In genomic region chr11:98681786-98682745, GRCm38 (mm10) we compare ENCODE assay signal across 8 mouse cellular contexts. TPM values are rescaled to one million over a fixed set of nuclear protein-coding genes. Genes with fewer than 3 reads are reported as not detected.
DNase-seq lines count a peak whose midpoint lies in the region; ATAC-seq and TF ChIP-seq lines count a peak whose summit lies in the region.

Gene Psmd3, plus strand, starts transcription at chr11:98682554.

- ATAC-seq in embryonic facial prominence, embryonic 13.5 days (ENCODE audit: insufficient number of reproducible peaks, insufficient read depth, low FRiP score, low TSS enrichment, low read depth) = peak; percentile 93
- ATAC-seq in limb, embryonic 12.5 days (ENCODE audit: insufficient number of reproducible peaks, insufficient read depth, low FRiP score, low TSS enrichment, low read depth) = peak; percentile 94
- ATAC-seq in midbrain, embryonic 15.5 days (replicated peaks) = peak; percentile 97

- no peaks in the 10 kb centered on the region for H3K9me3 ChIP-seq in embryonic facial prominence, embryonic 13.5 days
- no peaks in the 10 kb centered on the region for H3K9me3 ChIP-seq in limb, embryonic 12.5 days
- no peaks in the 10 kb centered on the region for H3K9me3 ChIP-seq in midbrain, embryonic 15.5 days

- H3K4me2 ChIP-seq in embryonic facial prominence, embryonic 13.5 days = peak within 1 kb of the TSS; percentile 68
- peak within 1 kb of the TSS; percentile 91 for H3K4me2 ChIP-seq in limb, embryonic 12.5 days
- peak within 1 kb of the TSS; percentile 81 for H3K4me2 ChIP-seq in midbrain, embryonic 15.5 days

- TF ChIP-seq POLR2A in kidney, adult 2 months (IDR thresholded peaks at IDR 0.05; ENCODE audit: low read depth, low read length) = peak; percentile 78
- peak; percentile 64; the same call in 1 of the 2 replicates for TF ChIP-seq POLR2A in spleen, adult 2 months (IDR thresholded peaks at IDR 0.05; ENCODE audit: low read depth, low read length)

- peak within 1 kb of the TSS; percentile 99 for H3K9ac ChIP-seq in embryonic facial prominence, embryonic 13.5 days
- peak within 1 kb of the TSS; percentile 97 for H3K9ac ChIP-seq in limb, embryonic 12.5 days (replicated peaks)
- peak within 1 kb of the TSS; percentile 99 for H3K9ac ChIP-seq in midbrain, embryonic 15.5 days

- peaks cover 9% of the 10 kb centered on the region for H3K4me1 ChIP-seq in embryonic facial prominence, embryonic 13.5 days
- peaks cover 19% of the 10 kb centered on the region for H3K4me1 ChIP-seq in kidney, adult 2 months (ENCODE audit: control insufficient read depth, insufficient read depth, low read length)
- peaks cover 7% of the 10 kb centered on the region for H3K4me1 ChIP-seq in limb, embryonic 12.5 days (replicated peaks)
- peaks cover 18% of the 10 kb centered on the region for H3K4me1 ChIP-seq in midbrain, embryonic 15.5 days
- peaks cover 2% of the 10 kb centered on the region for H3K4me1 ChIP-seq in spleen, adult 2 months (ENCODE audit: control insufficient read depth, insufficient read depth, insufficient read length)

- peak within 1 kb of the TSS; percentile 80 for H3K27ac ChIP-seq in embryonic facial prominence, embryonic 13.5 days
- H3K27ac ChIP-seq in kidney, adult 2 months (ENCODE audit: insufficient read depth, low read depth, low read length) = peak within 1 kb of the TSS; percentile 83
- peak within 1 kb of the TSS; percentile 59 for H3K27ac ChIP-seq in limb, embryonic 12.5 days
- peak within 1 kb of the TSS; percentile 86 for H3K27ac ChIP-seq in midbrain, embryonic 15.5 days
- H3K27ac ChIP-seq in spleen, adult 2 months (ENCODE audit: insufficient read depth, low read length) = peak within 1 kb of the TSS; percentile 81

- no peak for TF ChIP-seq CTCF in kidney, adult 2 months (conservative IDR thresholded peaks at IDR 0.05; ENCODE audit: insufficient read depth, insufficient read length, low read depth, low read length)
- TF ChIP-seq CTCF in spleen, adult 2 months (IDR thresholded peaks at IDR 0.05; ENCODE audit: extremely low read depth, insufficient read depth, insufficient read length, insufficient replicate concordance) = no peak

- H3K36me3 ChIP-seq in embryonic facial prominence, embryonic 13.5 days = peaks cover 23% of the 10 kb centered on the region
- peaks cover 5% of the 10 kb centered on the region; the same call in 1 of the 2 replicates for H3K36me3 ChIP-seq in kidney, adult 2 months (ENCODE audit: control insufficient read depth, insufficient read depth, low read length)
- H3K36me3 ChIP-seq in limb, embryonic 12.5 days = peaks cover 23% of the 10 kb centered on the region
- H3K36me3 ChIP-seq in midbrain, embryonic 15.5 days (replicated peaks) = peaks cover 13% of the 10 kb centered on the region
- peaks cover 10% of the 10 kb centered on the region for H3K36me3 ChIP-seq in spleen, adult 2 months (ENCODE audit: control insufficient read depth, insufficient read depth, low read length)

- no peaks in the 10 kb centered on the region for H3K27me3 ChIP-seq in embryonic facial prominence, embryonic 13.5 days
- H3K27me3 ChIP-seq in kidney, adult 2 months (replicated peaks; ENCODE audit: control insufficient read depth, insufficient read depth, low read length) = no peaks in the 10 kb centered on the region
- no peaks in the 10 kb centered on the region for H3K27me3 ChIP-seq in limb, embryonic 12.5 days
- no peaks in the 10 kb centered on the region for H3K27me3 ChIP-seq in midbrain, embryonic 15.5 days (replicated peaks)
- no peaks in the 10 kb centered on the region for H3K27me3 ChIP-seq in spleen, adult 2 months (ENCODE audit: control insufficient read depth, insufficient read depth, low read length)

- peak; percentile 93 for DNase-seq in 3134 (ENCODE audit: extremely low read depth, insufficient read length, low spot score)
- peak; percentile 94 to 97 for DNase-seq in adrenal gland, postnatal 36 days
- DNase-seq in heart, adult 18-20 months = peak; percentile 97 to 100
- DNase-seq in kidney, adult 2 months = peak; percentile 98
- peak; percentile 91 to 97 for DNase-seq in spleen, adult 2 months (ENCODE audit: low read depth in 1 of 2, low spot score in 2 of 2)

- WGBS in embryonic facial prominence, embryonic 13.5 days = 4% methylated on average over 45 of the region's 45 CpGs
- WGBS in kidney, adult 2 months = 5% methylated on average over 45 of the region's 45 CpGs
- 5% methylated on average over 45 of the region's 45 CpGs for WGBS in limb, embryonic 12.5 days
- 5% methylated on average over 45 of the region's 45 CpGs for WGBS in midbrain, embryonic 15.5 days
- WGBS in spleen, adult 2 months = 3% methylated on average over 45 of the region's 45 CpGs

- peak within 1 kb of the TSS; percentile 98 for H3K4me3 ChIP-seq in embryonic facial prominence, embryonic 13.5 days
- peak within 1 kb of the TSS; percentile 98 for H3K4me3 ChIP-seq in kidney, adult 2 months (ENCODE audit: insufficient read depth, low read depth, low read length)
- H3K4me3 ChIP-seq in limb, embryonic 12.5 days (replicated peaks) = peak within 1 kb of the TSS; percentile 99
- H3K4me3 ChIP-seq in midbrain, embryonic 15.5 days = peak within 1 kb of the TSS; percentile 99
- H3K4me3 ChIP-seq in spleen, adult 2 months (ENCODE audit: extremely low read depth, insufficient read depth, insufficient read length) = peak within 1 kb of the TSS; percentile 80

RNA-seq across cellular contexts. Expression of gene Psmd3, which starts in this region (rescaled TPM):
- 100 to 1,000 TPM; 124 to 128 TPM for total RNA-seq in adrenal gland, postnatal 36 days (2021)
- 196 and 207 TPM in 2 replicates for polyA plus RNA-seq in embryonic facial prominence, embryonic 13.5 days (2015; fragmentation: Nextera tagmentation; extraction: Ambion mirVana)
- 100 to 1,000 TPM in 1 of 2 experiments, 10 to 100 TPM in 1; 99.2 to 107 TPM for total RNA-seq in heart, adult 18-20 months (2021)
- 307 and 331 TPM in 2 replicates for polyA plus RNA-seq in kidney, adult 2 months (2012; rRNA removed)
- 247 and 258 TPM in 2 replicates for polyA plus RNA-seq in limb, embryonic 12.5 days (2016; fragmentation: Nextera tagmentation; extraction: Ambion mirVana)
- 198 TPM in 2 replicates for polyA plus RNA-seq in midbrain, embryonic 15.5 days (2015; fragmentation: Nextera tagmentation; extraction: Ambion mirVana)
- polyA plus RNA-seq in spleen, adult 2 months (2012; rRNA removed) = 83.1 and 107 TPM in 2 replicates

Comparison
In these comparisons a context has a peak if more than half of its experiments do, and no peak if none do; other contexts are left out.
1. Peak in every context shown above with its lines: DNase-seq, ATAC-seq, H3K4me3 ChIP-seq and H3K27ac ChIP-seq.